Mouse (Mus musculus): ENCODE data around the gene Copz2. TPM values are rescaled to one million over a fixed set of nuclear protein-coding genes. Genes with fewer than 3 reads are reported as not detected.
"Not testable (repeated sequence)": the region's sequence is repeated elsewhere in the genome, so short reads cannot be mapped to it uniquely, and the experiment has no call there.

The Copz2 gene
- total and polyA plus RNA-seq, 3 experiments = 57.1 to 90.7 (median 76.8) TPM

- DNase-seq = no peak
Measured at GRCm38 (mm10) chr11:96828881-96829280, 20.8 kb upstream of the Copz2 start.

- peak; percentile 96 for DNase-seq
Measured at GRCm38 (mm10) chr11:96829403-96829812, 20.3 kb upstream of the Copz2 start.

GRCm38 (mm10) chr11:96829813-96830538 lies 19.7 kb upstream of the Copz2 start, which contains the start of gene Nfe2l1:
Gene Nfe2l1, minus strand, starts transcription at chr11:96829968.
- peak; percentile 99 for DNase-seq

- DNase-seq = peak; percentile 32
Measured at GRCm38 (mm10) chr11:96830539-96831216, 19.0 kb upstream of the Copz2 start.

- DNase-seq = peak; percentile 58
Measured at GRCm38 (mm10) chr11:96831516-96831915, 18.2 kb upstream of the Copz2 start.

- DNase-seq = no peak
Measured at GRCm38 (mm10) chr11:96832541-96832940, 17.1 kb upstream of the Copz2 start.

GRCm38 (mm10) chr11:96832973-96833372 lies 16.7 kb upstream of the Copz2 start:
- DNase-seq = no peak

- DNase-seq = no peak
Measured at GRCm38 (mm10) chr11:96834127-96834526, 15.5 kb upstream of the Copz2 start.

GRCm38 (mm10) chr11:96837298-96837697 lies 12.4 kb upstream of the Copz2 start:
- DNase-seq = peak; percentile 74

- no peak for DNase-seq
Measured at GRCm38 (mm10) chr11:96838341-96838740, 11.3 kb upstream of the Copz2 start.

- no peak for DNase-seq
Measured at GRCm38 (mm10) chr11:96839428-96839827, 10.2 kb upstream of the Copz2 start.

GRCm38 (mm10) chr11:96839877-96840276 lies 9.8 kb upstream of the Copz2 start:
- DNase-seq = no peak

- DNase-seq = peak; percentile 64
Measured at GRCm38 (mm10) chr11:96840290-96840689, 9.4 kb upstream of the Copz2 start.

- DNase-seq = no peak
Measured at GRCm38 (mm10) chr11:96843627-96844026, 6.0 kb upstream of the Copz2 start.

- DNase-seq = no peak
Measured at GRCm38 (mm10) chr11:96847240-96847639, 2.4 kb upstream of the Copz2 start.

GRCm38 (mm10) chr11:96848694-96849093 lies 976 bp upstream of the Copz2 start:
- DNase-seq = no peak

GRCm38 (mm10) chr11:96849145-96849544 lies 525 bp upstream of the Copz2 start:
- DNase-seq = not testable (repeated sequence)

GRCm38 (mm10) chr11:96857446-96857845 lies 7.8 kb downstream of the Copz2 start:
- peak; percentile 71 for DNase-seq

- DNase-seq = no peak
Measured at GRCm38 (mm10) chr11:96859635-96860034, 10.0 kb downstream of the Copz2 start.

GRCm38 (mm10) chr11:96860564-96860963 lies 10.9 kb downstream of the Copz2 start:
- DNase-seq = peak; percentile 82

- peak; percentile 69 for DNase-seq
Measured at GRCm38 (mm10) chr11:96861446-96861845, 11.8 kb downstream of the Copz2 start.

- peak; percentile 97 for DNase-seq
Measured at GRCm38 (mm10) chr11:96861878-96862289, 12.2 kb downstream of the Copz2 start.

- no peak for DNase-seq
Measured at GRCm38 (mm10) chr11:96862534-96862933, 12.9 kb downstream of the Copz2 start.
